Mouse (Mus musculus) limb, embryonic 11.5 days (tissue): ENCODE measurements around the gene Dcbld2. TPM values are rescaled to one million over a fixed set of nuclear protein-coding genes. Genes with fewer than 3 reads are reported as not detected.
A peak's percentile ranks its signal among the peaks of the same experiment; 100 is the strongest.
"Not testable (repeated sequence)": the region's sequence is repeated elsewhere in the genome, so short reads cannot be mapped to it uniquely, and the experiment has no call there.

ENCODE experiments used
- ATAC-seq: fragments of 200-750 bp; cut with Nextera tagmentation; 2 replicates; pipeline ENCODE4 v1.8.0; 2017; ENCODE audit warnings: low read depth; ENCODE audit not compliant: insufficient number of reproducible peaks, low FRiP score, low TSS enrichment
- DNase-seq: peaks from one replicate; pipeline ENCODE4 v3.0.0-alpha.2; 2015; ENCODE audit warnings: low spot score
- H3K27ac ChIP-seq: fragments of 300-500 bp; sonication (generic); replicated peaks from 2 replicates; pipeline ENCODE4 v1.5.1; 2014; ENCODE audit warnings: low read depth, mild to moderate bottlenecking, low read length
- H3K27me3 ChIP-seq: fragments of 300-500 bp; sonication (generic); 2 replicates; pipeline ENCODE4 v1.6.1; 2014; ENCODE audit warnings: mild to moderate bottlenecking, low read length, mixed read lengths; ENCODE audit not compliant: control insufficient read depth, insufficient read depth
- H3K36me3 ChIP-seq: fragments of 300-500 bp; sonication (generic); 2 replicates; pipeline ENCODE4 v1.6.1; 2014; ENCODE audit warnings: mild to moderate bottlenecking, low read length, moderate library complexity, mixed read lengths; ENCODE audit not compliant: control insufficient read depth, insufficient read depth
- H3K4me1 ChIP-seq: fragments of 300-500 bp; sonication (generic); 2 replicates; pipeline ENCODE4 v1.6.1; 2014; ENCODE audit warnings: low read length, mixed read lengths; ENCODE audit not compliant: control insufficient read depth, insufficient read depth
- H3K4me2 ChIP-seq: fragments of 300-500 bp; sonication (generic); 2 replicates; pipeline ENCODE4 v1.6.1; 2014; ENCODE audit warnings: low read depth, mild to moderate bottlenecking, moderate library complexity; ENCODE audit not compliant: severe bottlenecking
- H3K4me3 ChIP-seq: fragments of 300-500 bp; sonication (generic); 2 replicates; pipeline ENCODE4 v1.5.1; 2014; ENCODE audit warnings: low read depth, low read length
- H3K9ac ChIP-seq: fragments of 300-500 bp; sonication (generic); 2 replicates; pipeline ENCODE4 v1.6.1; 2014; ENCODE audit warnings: mild to moderate bottlenecking, low read length
- H3K9me3 ChIP-seq: fragments of 300-500 bp; sonication (generic); 2 replicates; pipeline ENCODE4 v1.6.1; 2016; ENCODE audit warnings: low read length; ENCODE audit not compliant: control insufficient read depth
- WGBS: fragments of 180-500 bp; shearing (Covaris S2); extraction: QIAGEN DNeasy Blood & Tissue Kit; methylation state at CpG from one replicate; pipeline ENCODE4 v1.1.7; 2014; 5-methylcytosine and 5-hydroxymethylcytosine counted together
- polyA plus RNA-seq: library from polyadenylated mRNA; unstranded; fragments of >200 nt; fragmentation: Nextera tagmentation; extraction: Ambion mirVana; gene quantifications from 2 replicates; pipeline ENCODE4 v1.2.1, GENCODE M21; 2014

Gene Dcbld2
- polyA plus RNA-seq, 1 experiment from 2014 or later: 10.2 TPM

DNA sequence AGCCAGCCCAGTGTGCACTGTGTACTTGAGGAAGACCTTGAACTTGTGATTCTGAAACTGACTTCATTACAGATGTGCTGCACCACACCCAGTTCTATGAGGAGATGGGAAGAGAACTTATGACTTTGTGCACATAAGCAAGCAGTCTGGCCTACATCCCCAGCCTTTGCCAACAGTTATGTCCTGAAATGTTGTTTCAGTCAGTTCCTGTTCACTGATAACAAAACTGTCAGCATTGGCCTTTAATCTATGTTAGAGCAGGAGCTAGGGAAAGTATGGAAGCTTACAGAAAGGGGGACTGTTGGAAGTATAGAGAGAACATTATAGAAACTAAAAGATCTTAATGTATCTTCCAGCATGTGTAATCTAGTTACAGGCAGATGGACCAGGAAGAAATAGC lies 45.6 kb downstream of the Dcbld2 start:
- Histone ChIP-seq H3K27me3 (no peaks in the 10 kb centered on the region), H3K27ac (no peak overlapping the region), H3K9ac (no peak overlapping the region), H3K36me3 (no peaks in the 10 kb centered on the region; the same call in 1 of the 2 replicates), H3K4me2 (no peak overlapping the region), H3K9me3 (no peaks in the 10 kb centered on the region), H3K4me3 (no peak overlapping the region), H3K4me1 (no peaks in the 10 kb centered on the region)
- no peak for ATAC-seq
- DNase-seq: no peak

DNA sequence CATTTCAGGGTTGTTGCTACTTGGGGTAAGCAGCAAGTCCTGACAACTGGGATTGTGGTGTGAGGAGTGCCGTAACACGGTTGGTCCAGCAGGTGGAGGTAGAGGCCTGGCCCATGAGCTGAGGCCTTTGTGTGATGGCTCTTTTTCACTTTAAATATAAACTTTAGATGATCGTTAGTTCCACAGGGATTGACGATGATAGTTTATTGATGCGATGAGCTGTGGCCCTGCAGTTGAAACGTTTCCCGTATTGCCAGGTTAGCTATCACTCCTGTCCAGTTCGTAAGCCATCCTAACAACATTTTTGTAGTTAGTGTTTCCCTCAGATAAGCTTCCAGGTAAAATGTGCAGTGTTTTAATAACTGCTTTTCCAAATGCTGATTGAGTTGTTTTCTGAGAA lies 46.4 kb downstream of the Dcbld2 start:
- H3K4me2 ChIP-seq: no peak overlapping the region
- no peaks in the 10 kb centered on the region for H3K4me1 ChIP-seq
- no peaks in the 10 kb centered on the region for H3K27me3 ChIP-seq
- whole genome bisulfite sequencing: 71% methylated on average over 8 of the region's 8 CpGs
- H3K9me3 ChIP-seq: no peaks in the 10 kb centered on the region
- H3K27ac ChIP-seq: no peak overlapping the region
- no peak overlapping the region for H3K4me3 ChIP-seq
- peak; percentile 74 for DNase-seq
- no peaks in the 10 kb centered on the region; the same call in 1 of the 2 replicates for H3K36me3 ChIP-seq
- no peak overlapping the region for H3K9ac ChIP-seq
- ATAC-seq: peak; percentile 57; the same call in 1 of the 2 replicates

DNA sequence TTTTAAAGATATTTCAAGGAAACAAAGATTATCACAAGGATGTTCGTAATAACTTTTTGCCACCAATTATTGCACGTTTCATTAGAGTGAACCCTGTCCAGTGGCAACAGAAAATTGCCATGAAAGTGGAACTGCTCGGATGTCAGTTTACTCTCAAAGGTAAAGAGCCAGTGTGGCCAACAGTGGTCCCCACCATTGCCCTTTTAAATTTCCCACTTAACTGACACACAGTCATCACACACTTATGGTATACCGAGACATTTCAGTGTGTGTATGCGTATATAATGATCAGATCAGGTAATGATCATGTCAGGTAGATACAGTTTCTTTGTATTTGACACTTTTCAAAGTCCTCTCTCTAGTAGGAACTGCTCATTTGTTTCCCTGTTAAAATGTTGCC lies 46.9 kb downstream of the Dcbld2 start:
- Histone ChIP-seq H3K27ac (no peak overlapping the region), H3K27me3 (no peaks in the 10 kb centered on the region), H3K9ac (no peak overlapping the region), H3K4me2 (no peak overlapping the region), H3K36me3 (no peaks in the 10 kb centered on the region; the same call in 1 of the 2 replicates), H3K4me3 (no peak overlapping the region), H3K4me1 (no peaks in the 10 kb centered on the region), H3K9me3 (no peaks in the 10 kb centered on the region)
- WGBS: 87% methylated on average over 5 of the region's 5 CpGs
- no peak for ATAC-seq
- DNase-seq: no peak

DNA sequence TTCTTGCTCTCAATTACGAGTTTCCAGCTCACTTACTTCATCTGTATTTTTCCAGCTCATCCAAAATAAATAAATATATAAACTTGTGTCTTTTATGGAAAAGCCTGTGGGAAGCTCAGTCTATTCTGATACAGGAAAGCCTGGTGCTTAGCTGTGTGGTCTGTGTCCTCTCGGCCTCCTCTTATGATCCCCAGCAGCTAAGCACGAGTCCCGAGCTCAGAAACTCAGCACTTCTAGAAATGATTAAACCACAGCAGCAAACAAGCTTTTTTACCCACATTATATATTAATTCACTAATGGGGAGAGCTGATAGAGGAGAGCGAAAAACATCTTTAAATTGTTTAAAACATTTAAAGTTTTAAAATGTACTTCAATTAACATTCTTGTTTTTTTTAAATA lies 48.2 kb downstream of the Dcbld2 start:
- 92% methylated on average over 5 of the region's 5 CpGs for WGBS
- Histone ChIP-seq H3K36me3 (no peaks in the 10 kb centered on the region; the same call in 1 of the 2 replicates), H3K4me3 (no peak overlapping the region), H3K27me3 (no peaks in the 10 kb centered on the region), H3K4me2 (no peak overlapping the region), H3K9ac (no peak overlapping the region), H3K9me3 (no peaks in the 10 kb centered on the region), H3K4me1 (no peaks in the 10 kb centered on the region), H3K27ac (no peak overlapping the region)
- DNase-seq (no peak), ATAC-seq (no peak)

DNA sequence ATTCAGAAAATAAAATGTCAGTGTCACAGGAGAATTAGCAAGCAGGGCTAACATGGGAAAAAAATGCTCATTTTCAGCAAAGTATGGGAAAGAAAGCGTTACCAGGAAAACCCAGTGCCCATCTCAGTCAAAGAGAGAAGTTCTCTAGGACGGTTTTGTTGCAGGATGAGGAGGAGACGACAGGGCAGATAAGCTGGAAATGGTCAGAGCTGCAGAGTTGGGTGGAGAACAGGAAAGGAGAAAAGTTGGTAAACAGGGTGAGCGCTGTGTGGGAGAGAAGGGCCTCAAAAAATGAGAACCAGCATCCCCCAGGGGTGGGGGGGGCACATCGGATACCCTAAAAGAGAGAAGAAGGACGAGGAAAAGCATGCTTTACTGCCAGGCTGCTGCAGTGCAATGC lies 48.7 kb downstream of the Dcbld2 start:
- no peak for DNase-seq
- H3K27ac ChIP-seq: no peak overlapping the region
- no peak for ATAC-seq

DNA sequence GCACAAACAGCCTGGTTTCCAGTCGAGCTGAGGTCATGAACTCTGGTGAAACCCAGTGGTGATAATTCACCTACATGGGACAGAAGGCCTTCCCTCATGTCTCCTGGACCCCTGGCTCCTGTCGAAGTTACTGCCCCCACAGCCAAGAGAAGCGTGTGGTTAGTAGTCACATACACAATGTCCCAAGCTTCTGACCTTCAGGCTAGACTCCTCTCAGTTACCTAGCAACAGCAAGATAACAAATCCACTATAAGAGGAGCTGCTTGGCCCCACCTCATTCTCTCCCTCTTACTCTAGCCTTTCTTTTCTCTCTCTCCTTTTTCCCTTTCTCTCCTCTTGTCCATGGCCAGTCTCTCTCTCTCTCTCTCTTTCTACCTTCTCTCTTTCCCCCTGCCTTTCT lies 51.7 kb downstream of the Dcbld2 start:
- H3K27ac ChIP-seq, H3K27me3 ChIP-seq, ATAC-seq, H3K4me1 ChIP-seq, H3K9me3 ChIP-seq, H3K36me3 ChIP-seq, DNase-seq, H3K4me2 ChIP-seq, H3K4me3 ChIP-seq, H3K9ac ChIP-seq: not testable (repeated sequence)
- WGBS: 29% methylated on average over 3 of the region's 3 CpGs

More for the DNA sequence above, 48.7 kb downstream of the Dcbld2 start:
- Histone ChIP-seq H3K9me3 (no peaks in the 10 kb centered on the region), H3K9ac (no peak overlapping the region), H3K4me1 (no peaks in the 10 kb centered on the region), H3K36me3 (no peaks in the 10 kb centered on the region; the same call in 1 of the 2 replicates), H3K4me2 (no peak overlapping the region), H3K27me3 (no peaks in the 10 kb centered on the region), H3K4me3 (no peak overlapping the region)
- WGBS: 83% methylated on average over 6 of the region's 6 CpGs

DNA sequence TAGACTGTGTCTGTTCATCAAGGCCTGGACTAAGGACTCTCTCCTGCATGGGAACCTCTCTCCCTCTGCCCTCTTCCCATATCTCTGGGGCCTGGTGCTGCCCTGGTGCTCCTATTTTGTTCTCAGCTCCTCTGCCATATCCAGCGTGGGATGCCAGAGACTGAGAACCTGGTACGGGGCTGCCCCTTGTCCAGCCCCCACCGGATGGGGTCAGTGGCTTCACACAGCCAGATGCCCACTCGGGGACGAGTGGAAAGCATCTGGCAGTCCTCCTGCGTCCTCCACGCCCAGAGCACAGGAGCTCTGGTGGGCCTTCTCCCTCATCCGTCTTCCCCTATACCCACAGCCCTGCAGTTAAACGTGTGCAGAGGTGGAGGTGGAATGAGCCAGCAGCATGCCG lies 52.1 kb downstream of the Dcbld2 start:
- H3K4me1 ChIP-seq: no peaks in the 10 kb centered on the region
- 87% methylated on average over 10 of the region's 10 CpGs for WGBS
- no peak overlapping the region for H3K9ac ChIP-seq
- no peak overlapping the region for H3K4me3 ChIP-seq
- H3K27me3 ChIP-seq: no peaks in the 10 kb centered on the region
- H3K4me2 ChIP-seq: no peak overlapping the region
- H3K9me3 ChIP-seq: no peaks in the 10 kb centered on the region
- DNase-seq (no peak), ATAC-seq (no peak)
- H3K36me3 ChIP-seq: peaks cover 2% of the 10 kb centered on the region; the same call in 1 of the 2 replicates
- no peak overlapping the region for H3K27ac ChIP-seq

DNA sequence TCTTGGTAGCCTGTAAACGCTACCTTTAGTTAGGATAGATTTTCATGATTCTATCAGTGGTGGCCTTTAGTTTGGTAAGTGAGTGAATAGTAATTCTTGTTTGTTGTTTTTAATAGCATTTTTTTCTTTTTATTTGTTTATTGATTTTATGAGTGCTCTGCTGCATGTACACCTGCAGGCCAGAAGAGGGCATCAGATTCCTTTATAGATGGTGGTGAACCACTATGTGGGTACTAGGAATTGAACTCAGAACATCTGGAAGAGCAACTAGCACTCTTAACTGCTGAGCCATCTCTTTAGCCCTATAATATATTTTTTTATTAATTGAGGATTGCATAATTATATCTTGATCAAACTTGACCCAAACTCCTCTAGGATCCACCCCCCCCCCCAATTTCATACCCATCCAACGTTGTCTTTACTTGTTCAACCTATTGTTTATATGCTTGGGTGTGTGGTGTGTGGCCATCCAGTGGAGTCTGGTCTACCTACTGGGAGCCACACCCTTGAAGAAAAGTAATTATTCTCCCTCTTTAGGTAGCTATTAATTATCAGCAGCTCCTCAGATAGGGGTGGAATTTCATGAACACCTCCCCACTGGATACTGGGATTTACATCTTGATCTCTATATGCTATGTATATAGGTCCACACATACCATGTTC lies 53.7 kb downstream of the Dcbld2 start:
- Histone ChIP-seq H3K4me2 (no peak overlapping the region), H3K4me1 (no peaks in the 10 kb centered on the region), H3K9ac (no peak overlapping the region), H3K27ac (no peak overlapping the region), H3K27me3 (no peaks in the 10 kb centered on the region), H3K4me3 (no peak overlapping the region), H3K36me3 (peaks cover 2% of the 10 kb centered on the region; the same call in 1 of the 2 replicates), H3K9me3 (no peaks in the 10 kb centered on the region)
- DNase-seq: no peak
- no peak for ATAC-seq
- 95% methylated on average over 2 of the region's 2 CpGs for WGBS

DNA sequence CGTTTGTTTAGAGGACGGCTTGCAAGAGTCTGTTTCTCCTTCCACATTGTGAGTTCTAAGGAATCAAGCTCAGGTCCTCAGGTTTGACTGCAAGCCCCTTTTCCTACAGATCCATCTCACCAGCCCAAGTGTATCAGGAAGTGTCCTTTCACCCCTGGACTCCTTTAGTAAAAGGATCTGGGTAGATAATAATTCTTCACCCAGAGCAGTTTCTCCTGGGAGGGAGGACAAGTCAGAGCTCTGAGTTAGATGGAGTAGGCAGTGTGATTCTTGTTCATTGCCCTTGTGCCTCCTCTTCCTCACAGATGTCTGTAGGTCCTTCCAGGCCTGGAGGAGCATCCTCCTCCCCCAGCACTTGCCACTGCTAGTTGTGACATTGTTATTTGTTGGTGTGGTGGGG lies 54.3 kb downstream of the Dcbld2 start:
- Histone ChIP-seq H3K27me3 (no peaks in the 10 kb centered on the region), H3K9ac (no peak overlapping the region), H3K4me3 (no peak overlapping the region), H3K27ac (no peak overlapping the region), H3K9me3 (no peaks in the 10 kb centered on the region), H3K4me2 (no peak overlapping the region), H3K36me3 (peaks cover 2% of the 10 kb centered on the region; the same call in 1 of the 2 replicates), H3K4me1 (no peaks in the 10 kb centered on the region)
- no peak for ATAC-seq
- DNase-seq: no peak
- 95% methylated on average over 2 of the region's 2 CpGs for WGBS
